Mouse (Mus musculus) heart, embryonic 11.5 days (tissue): ENCODE measurements around the gene BC024978. TPM values are rescaled to one million over a fixed set of nuclear protein-coding genes. Genes with fewer than 3 reads are reported as not detected.
"Not testable (repeated sequence)": the region's sequence is repeated elsewhere in the genome, so short reads cannot be mapped to it uniquely, and the experiment has no call there.

Experiments used
- ATAC-seq: fragments of 200-750 bp; cut with Nextera tagmentation; replicated peaks from 2 replicates; pipeline ENCODE4 v1.8.0; 2017; ENCODE audit warnings: moderate library complexity; ENCODE audit not compliant: insufficient number of reproducible peaks, low FRiP score, low TSS enrichment
- H3K27ac ChIP-seq: fragments of 300-500 bp; sonication (generic); 2 replicates; pipeline ENCODE4 v1.5.1; 2014; ENCODE audit warnings: mild to moderate bottlenecking, low read depth, low read length
- H3K27me3 ChIP-seq: fragments of 300-500 bp; sonication (generic); 2 replicates; pipeline ENCODE4 v1.6.1; 2014; ENCODE audit warnings: mild to moderate bottlenecking, low read length, mixed read lengths; ENCODE audit not compliant: control insufficient read depth, insufficient read depth
- H3K36me3 ChIP-seq: fragments of 300-500 bp; sonication (generic); 2 replicates; pipeline ENCODE4 v1.6.1; 2014; ENCODE audit warnings: mild to moderate bottlenecking, low read length, moderate library complexity, mixed read lengths; ENCODE audit not compliant: control insufficient read depth, insufficient read depth
- H3K4me1 ChIP-seq: fragments of 300-500 bp; sonication (generic); 2 replicates; pipeline ENCODE4 v1.6.1; 2014; ENCODE audit warnings: low read length; ENCODE audit not compliant: control insufficient read depth, insufficient read depth
- H3K4me2 ChIP-seq: fragments of 300-500 bp; sonication (generic); 2 replicates; pipeline ENCODE4 v1.6.1; 2014; ENCODE audit warnings: mild to moderate bottlenecking, moderate library complexity
- H3K4me3 ChIP-seq: fragments of 300-500 bp; sonication (generic); 2 replicates; pipeline ENCODE4 v1.5.1; 2014; ENCODE audit warnings: low read depth, low read length
- H3K9ac ChIP-seq: fragments of 300-500 bp; sonication (generic); 2 replicates; pipeline ENCODE4 v1.6.1; 2014; ENCODE audit warnings: mild to moderate bottlenecking, low read depth, low read length, moderate library complexity
- H3K9me3 ChIP-seq: fragments of 300-500 bp; sonication (generic); replicated peaks from 2 replicates; pipeline ENCODE4 v1.6.1; 2016; ENCODE audit warnings: low read length; ENCODE audit not compliant: control insufficient read depth
- WGBS: fragments of 180-500 bp; shearing (Covaris S2); extraction: QIAGEN DNeasy Blood & Tissue Kit; methylation state at CpG from one replicate; pipeline ENCODE4 v1.1.7; 2014; ENCODE audit not compliant: insufficient replicate concordance; 5-methylcytosine and 5-hydroxymethylcytosine counted together
- polyA plus RNA-seq: library from polyadenylated mRNA; unstranded; fragments of >200 nt; fragmentation: Nextera tagmentation; extraction: Ambion mirVana; gene quantifications from 2 replicates; pipeline ENCODE4 v1.2.1, GENCODE M21; 2014

BC024978 gene
- polyA plus RNA-seq, 1 experiment from 2014 or later: 3.5 TPM

- peak within 1 kb of the TSS; percentile 58 for H3K4me3 ChIP-seq
- peak; percentile 88 for ATAC-seq
- no peaks in the 10 kb centered on the region for H3K36me3 ChIP-seq
- no peaks in the 10 kb centered on the region for H3K9me3 ChIP-seq
- under 1% methylated on average over 25 of the region's 25 CpGs for WGBS
- H3K27me3 ChIP-seq: no peaks in the 10 kb centered on the region
- H3K27ac ChIP-seq: peak within 1 kb of the TSS; percentile 62
- H3K9ac ChIP-seq: peak within 1 kb of the TSS; percentile 65
- peaks cover 5% of the 10 kb centered on the region for H3K4me1 ChIP-seq
- H3K4me2 ChIP-seq: peak within 1 kb of the TSS; percentile 68
Measured at GRCm38 (mm10) chr7:27232781-27233281, 37.2 kb downstream of the BC024978 start, which contains the start of gene Coq8b. Gene Coq8b, plus strand, starts transcription at chr7:27233023.

DNA sequence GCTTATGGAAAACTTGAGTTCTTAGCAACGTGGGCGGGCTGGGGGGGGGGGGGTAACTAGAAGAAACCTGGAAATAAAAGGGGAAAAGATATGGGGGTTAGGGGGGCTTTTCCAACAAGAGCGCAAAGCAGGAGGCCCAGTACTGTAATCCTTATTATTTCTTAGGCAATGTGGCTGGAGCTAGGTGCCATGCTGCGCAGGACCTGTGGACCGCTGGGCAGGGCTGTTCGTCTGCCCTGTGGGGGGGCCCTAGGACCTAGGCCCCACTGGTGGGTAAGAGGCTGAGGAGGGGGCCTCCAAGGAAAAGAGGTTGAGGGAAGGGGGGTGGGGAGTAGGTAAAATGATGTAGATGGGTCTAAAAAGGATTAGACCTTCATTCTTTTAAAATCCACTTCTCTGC, 37.7 kb downstream of the BC024978 start:
- 4% methylated on average over 6 of the region's 6 CpGs for WGBS
- Histone ChIP-seq H3K4me1 (peaks cover 5% of the 10 kb centered on the region), H3K36me3 (no peaks in the 10 kb centered on the region)

GRCm38 (mm10) chr7:27235726-27236125, 40.1 kb downstream of the BC024978 start:
- Histone ChIP-seq H3K27me3 (no peaks in the 10 kb centered on the region), H3K4me1 (peaks cover 5% of the 10 kb centered on the region), H3K4me3 (no peak overlapping the region), H3K4me2 (no peak overlapping the region), H3K9ac (no peak overlapping the region), H3K9me3 (no peaks in the 10 kb centered on the region), H3K36me3 (no peaks in the 10 kb centered on the region), H3K27ac (no peak overlapping the region)
- 87% methylated on average over 2 of the region's 2 CpGs for WGBS
- no peak for ATAC-seq

More for the DNA sequence above, 37.7 kb downstream of the BC024978 start:
- no peaks in the 10 kb centered on the region for H3K27me3 ChIP-seq
- ATAC-seq: no peak; the same call in 1 of the 2 replicates
- peak overlapping the region; percentile 65 for H3K9ac ChIP-seq
- peak overlapping the region; percentile 62 for H3K27ac ChIP-seq
- peak overlapping the region; percentile 68 for H3K4me2 ChIP-seq
- peak overlapping the region; percentile 58 for H3K4me3 ChIP-seq
- no peaks in the 10 kb centered on the region for H3K9me3 ChIP-seq

DNA sequence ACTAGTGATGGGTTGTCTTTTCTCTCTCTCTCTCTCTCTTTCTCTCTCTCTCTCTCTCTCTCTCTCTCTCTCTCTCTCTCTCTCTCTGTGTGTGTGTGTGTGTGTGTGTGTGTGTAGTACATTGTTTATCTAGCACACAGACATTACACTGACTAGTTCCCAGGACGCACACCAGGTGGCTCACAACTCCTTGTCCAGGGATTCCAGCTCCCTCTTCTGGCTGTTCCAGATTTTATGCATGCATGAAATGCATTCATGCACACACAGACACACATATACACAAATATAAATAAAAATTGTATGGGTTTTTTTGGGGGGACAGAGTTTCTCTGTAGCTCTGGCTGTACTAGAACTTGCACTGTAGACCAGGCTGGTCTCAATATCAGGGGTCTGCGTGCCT, 41.9 kb downstream of the BC024978 start:
- H3K36me3 ChIP-seq: no peaks in the 10 kb centered on the region
- peaks cover 5% of the 10 kb centered on the region for H3K4me1 ChIP-seq
- H3K4me3 ChIP-seq: no peak overlapping the region
- H3K27me3 ChIP-seq: no peaks in the 10 kb centered on the region
- ATAC-seq: no peak
- no peak overlapping the region for H3K9ac ChIP-seq
- H3K9me3 ChIP-seq: no peaks in the 10 kb centered on the region
- no peak overlapping the region for H3K4me2 ChIP-seq
- 73% methylated on average over 2 of the region's 2 CpGs for WGBS
- no peak overlapping the region for H3K27ac ChIP-seq

- H3K4me2 ChIP-seq: no peak overlapping the region
- H3K27ac ChIP-seq: no peak overlapping the region
- no peak for ATAC-seq
- H3K9me3 ChIP-seq: no peaks in the 10 kb centered on the region
- H3K9ac ChIP-seq: no peak overlapping the region
- H3K4me1 ChIP-seq: peaks cover 2% of the 10 kb centered on the region
- WGBS: 83% methylated on average over 5 of the region's 5 CpGs
- H3K27me3 ChIP-seq: no peaks in the 10 kb centered on the region
- no peak overlapping the region for H3K4me3 ChIP-seq
- peaks cover 4% of the 10 kb centered on the region; the same call in 1 of the 2 replicates for H3K36me3 ChIP-seq
Measured at GRCm38 (mm10) chr7:27238568-27238967, 43.0 kb downstream of the BC024978 start.

- Histone ChIP-seq H3K4me3 (no peak overlapping the region), H3K4me1 (no peaks in the 10 kb centered on the region), H3K9me3 (no peaks in the 10 kb centered on the region), H3K27me3 (no peaks in the 10 kb centered on the region), H3K9ac (no peak overlapping the region), H3K4me2 (no peak overlapping the region), H3K36me3 (peaks cover 4% of the 10 kb centered on the region; the same call in 1 of the 2 replicates), H3K27ac (no peak overlapping the region)
- no peak for ATAC-seq
- WGBS: 63% methylated on average over 8 of the region's 8 CpGs
Measured at GRCm38 (mm10) chr7:27243211-27243610, 47.6 kb downstream of the BC024978 start.

DNA sequence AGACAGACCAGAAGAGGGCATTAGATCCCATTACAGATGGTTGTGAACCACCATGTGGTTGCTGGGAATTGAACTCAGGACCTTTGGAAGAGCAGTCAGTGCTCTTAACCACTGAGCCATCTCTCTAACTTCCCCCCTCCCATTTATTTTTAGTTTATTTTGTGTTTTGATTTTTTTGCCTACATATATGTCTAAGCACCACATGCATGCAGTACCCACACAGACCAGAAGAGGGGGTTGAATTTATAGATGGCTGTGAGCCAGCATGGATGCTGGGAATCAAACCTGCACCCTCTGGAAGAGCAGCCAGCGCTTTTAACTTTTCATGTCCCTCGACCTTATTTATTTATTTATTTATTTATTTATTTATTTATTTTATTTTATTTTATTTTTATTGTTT, 48.5 kb downstream of the BC024978 start:
- H3K4me2 ChIP-seq, H3K4me1 ChIP-seq, H3K27ac ChIP-seq, H3K9me3 ChIP-seq, H3K9ac ChIP-seq, ATAC-seq, H3K4me3 ChIP-seq, H3K36me3 ChIP-seq, H3K27me3 ChIP-seq: not testable (repeated sequence)
- WGBS: 79% methylated on average over 2 of the region's 2 CpGs

DNA sequence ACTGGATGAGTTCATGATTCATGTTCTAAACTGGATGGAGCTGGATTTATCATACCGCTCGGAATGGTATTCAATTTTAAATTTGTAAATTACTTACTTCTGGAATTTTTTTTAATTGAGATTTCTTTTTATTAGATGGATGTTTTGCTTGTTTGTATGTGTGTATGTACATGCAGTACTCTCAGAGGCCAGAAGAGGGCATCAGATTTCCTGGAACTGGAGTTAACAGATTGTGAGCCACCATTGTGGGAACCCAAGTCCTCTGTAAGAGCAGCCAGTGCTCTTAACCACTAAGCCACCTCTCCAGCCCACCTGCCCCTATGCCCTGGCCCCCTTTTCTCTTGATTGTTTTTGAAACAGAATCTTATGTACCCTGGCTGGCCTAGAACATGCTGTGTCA, 53.6 kb downstream of the BC024978 start:
- no peak overlapping the region for H3K4me3 ChIP-seq
- 76% methylated on average over 2 of the region's 2 CpGs for WGBS
- no peak overlapping the region for H3K27ac ChIP-seq
- no peak overlapping the region for H3K4me2 ChIP-seq
- no peak for ATAC-seq
- no peaks in the 10 kb centered on the region for H3K27me3 ChIP-seq
- no peaks in the 10 kb centered on the region for H3K4me1 ChIP-seq
- no peaks in the 10 kb centered on the region for H3K9me3 ChIP-seq
- no peak overlapping the region for H3K9ac ChIP-seq
- H3K36me3 ChIP-seq: no peaks in the 10 kb centered on the region

GRCm38 (mm10) chr7:27249928-27250327, 54.3 kb downstream of the BC024978 start:
- Histone ChIP-seq H3K9ac (no peak overlapping the region), H3K27me3 (no peaks in the 10 kb centered on the region), H3K9me3 (no peaks in the 10 kb centered on the region), H3K4me2 (no peak overlapping the region), H3K4me3 (no peak overlapping the region), H3K27ac (no peak overlapping the region), H3K4me1 (no peaks in the 10 kb centered on the region), H3K36me3 (no peaks in the 10 kb centered on the region)
- no peak for ATAC-seq
- 76% methylated on average over 5 of the region's 5 CpGs for WGBS
